Mouse (Mus musculus): Measurements from ENCODE around the gene Arih2. TPM values are rescaled to one million over a fixed set of nuclear protein-coding genes. Genes with fewer than 3 reads are reported as not detected.

The Arih2 gene
- polyA plus RNA-seq, 1 experiment: 53.7 TPM

DNA sequence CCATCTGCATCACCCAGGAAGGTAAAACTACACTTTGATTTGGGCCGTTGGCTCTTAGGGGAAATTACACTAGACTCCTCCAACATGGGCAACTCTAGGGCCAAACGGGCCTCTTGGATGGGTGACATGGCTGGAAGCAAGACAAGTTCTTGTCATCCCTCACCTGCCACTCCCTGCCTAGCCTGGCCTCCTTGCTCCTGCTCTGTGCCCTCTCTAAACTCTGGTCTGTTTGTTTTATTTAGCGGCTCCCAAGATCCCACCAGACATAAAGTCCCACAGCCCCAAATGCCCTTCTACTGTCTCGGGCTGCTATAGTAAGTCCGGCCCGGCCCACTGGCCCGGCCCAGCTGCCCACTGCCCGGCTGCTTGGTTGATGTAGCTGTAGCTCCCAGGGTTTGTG, 85.5 kb downstream of the Arih2 start:
- Histone ChIP-seq H3K27me3 (ENCODE audit: control insufficient read depth, insufficient read depth, low read length) (no peaks in the 10 kb centered on the region), H3K27ac (ENCODE audit: insufficient read depth, low read length) (no peak overlapping the region), H3K4me3 (replicated peaks; ENCODE audit: insufficient read depth, low read depth, low read length) (no peak overlapping the region), H3K4me1 (ENCODE audit: control insufficient read depth, insufficient read depth, low read length) (peaks cover 10% of the 10 kb centered on the region)
- 85% methylated on average over 8 of the region's 8 CpGs for WGBS
- no peak for TF ChIP-seq POLR2A (IDR thresholded peaks at IDR 0.05; ENCODE audit: borderline replicate concordance, insufficient read depth, low read length)
- DNase-seq: no peak

- H3K27ac ChIP-seq (ENCODE audit: insufficient read depth, low read length): peak within 1 kb of the TSS; percentile 24; the same call in 1 of the 2 replicates
- H3K4me3 ChIP-seq (replicated peaks; ENCODE audit: insufficient read depth, low read depth, low read length): peak within 1 kb of the TSS; percentile 67
- under 1% methylated on average over 53 of the region's 53 CpGs for WGBS
- peaks cover 2% of the 10 kb centered on the region; the same call in 1 of the 2 replicates for H3K4me1 ChIP-seq (ENCODE audit: control insufficient read depth, insufficient read depth, low read length)
- no peaks in the 10 kb centered on the region for H3K27me3 ChIP-seq (ENCODE audit: control insufficient read depth, insufficient read depth, low read length)
- DNase-seq: peak; percentile 92 to 93
- TF ChIP-seq POLR2A (IDR thresholded peaks at IDR 0.05; ENCODE audit: borderline replicate concordance, insufficient read depth, low read length): peak; percentile 81
- TF ChIP-seq CTCF (IDR thresholded peaks at IDR 0.05; ENCODE audit: borderline replicate concordance, insufficient read depth, low read depth, low read length): no peak
Measured at GRCm38 (mm10) chr9:108560227-108560841, 88.9 kb downstream of the Arih2 start, which contains the start of gene Impdh2. TSS of gene Impdh2 (plus strand) at chr9:108560286.

GRCm38 (mm10) chr9:108559169-108559568, 90.0 kb downstream of the Arih2 start:
- H3K27me3 ChIP-seq (ENCODE audit: control insufficient read depth, insufficient read depth, low read length): no peaks in the 10 kb centered on the region
- 72% methylated on average over 4 of the region's 4 CpGs for WGBS

More at GRCm38 (mm10) chr9:108559169-108559568, 90.0 kb downstream of the Arih2 start:
- DNase-seq: no peak
- no peak for TF ChIP-seq POLR2A (IDR thresholded peaks at IDR 0.05; ENCODE audit: borderline replicate concordance, insufficient read depth, low read length)
- TF ChIP-seq CTCF (IDR thresholded peaks at IDR 0.05; ENCODE audit: borderline replicate concordance, insufficient read depth, low read depth, low read length): no peak
- H3K27ac ChIP-seq (ENCODE audit: insufficient read depth, low read length): no peak overlapping the region
- no peak overlapping the region for H3K4me3 ChIP-seq (replicated peaks; ENCODE audit: insufficient read depth, low read depth, low read length)
- peaks cover 2% of the 10 kb centered on the region; the same call in 1 of the 2 replicates for H3K4me1 ChIP-seq (ENCODE audit: control insufficient read depth, insufficient read depth, low read length)

Other genes starting within 250 kb of the Arih2 start
- 0.13 and 0.17 TPM in 2 replicates for gene Ccdc36, start 220.9 kb downstream of the Arih2 start, polyA plus RNA-seq (2012; rRNA removed)
- not detected in 2 replicates for gene BC048562, start 212.9 kb downstream of the Arih2 start, polyA plus RNA-seq (2012; rRNA removed)
- gene Ccdc71, start 188.9 kb downstream of the Arih2 start, polyA plus RNA-seq (2012; rRNA removed): 23.4 and 27.6 TPM in 2 replicates
- gene Klhdc8b, start 187.8 kb downstream of the Arih2 start, polyA plus RNA-seq (2012; rRNA removed): 36.2 and 47.1 TPM in 2 replicates
- gene Lamb2, start 169.7 kb downstream of the Arih2 start, polyA plus RNA-seq (2012; rRNA removed): 31.0 and 34.2 TPM in 2 replicates
- gene Usp19, start 158.8 kb downstream of the Arih2 start, polyA plus RNA-seq (2012; rRNA removed): 192 and 212 TPM in 2 replicates
- 99.4 and 107 TPM in 2 replicates for gene Qars, start 141.7 kb downstream of the Arih2 start, polyA plus RNA-seq (2012; rRNA removed)
- gene Qrich1, start 132.6 kb downstream of the Arih2 start, polyA plus RNA-seq (2012; rRNA removed): 117 and 124 TPM in 2 replicates
- gene Impdh2, start 89.1 kb downstream of the Arih2 start, polyA plus RNA-seq (2012; rRNA removed): 70.6 and 76.9 TPM in 2 replicates
- gene Ndufaf3, start 82.0 kb downstream of the Arih2 start, polyA plus RNA-seq (2012; rRNA removed): 63.0 and 69.3 TPM in 2 replicates
- 215 and 239 TPM in 2 replicates for gene Dalrd3, start 79.5 kb downstream of the Arih2 start, polyA plus RNA-seq (2012; rRNA removed)
- gene Wdr6, start 70.6 kb downstream of the Arih2 start, polyA plus RNA-seq (2012; rRNA removed): 97.4 and 107 TPM in 2 replicates
- 102 and 105 TPM in 2 replicates for gene P4htm, start 51.7 kb downstream of the Arih2 start, polyA plus RNA-seq (2012; rRNA removed)
- 18.2 and 19.1 TPM in 2 replicates for gene Slc25a20, start 12.7 kb upstream of the Arih2 start, polyA plus RNA-seq (2012; rRNA removed)
- gene Prkar2a, start 39.9 kb upstream of the Arih2 start, polyA plus RNA-seq (2012; rRNA removed): 24.6 and 26.6 TPM in 2 replicates
- 162 and 168 TPM in 2 replicates for gene Ip6k2, start 134.4 kb upstream of the Arih2 start, polyA plus RNA-seq (2012; rRNA removed)
- 73.9 and 76.9 TPM in 2 replicates for gene Nckipsd, start 159.0 kb upstream of the Arih2 start, polyA plus RNA-seq (2012; rRNA removed)
- 77.1 and 88.3 TPM in 2 replicates for gene Celsr3, start 176.9 kb upstream of the Arih2 start, polyA plus RNA-seq (2012; rRNA removed)
- gene Slc26a6, start 203.9 kb upstream of the Arih2 start, polyA plus RNA-seq (2012; rRNA removed): 22.6 and 28.2 TPM in 2 replicates

Measured in cerebellum, adult 2 months (tissue).